Mouse (Mus musculus) megakaryocyte, adult 5-6 weeks (primary cell): ENCODE data around the gene Col4a3. TPM values are rescaled to one million over a fixed set of nuclear protein-coding genes. Genes with fewer than 3 reads are reported as not detected.

Source experiments
- ATAC-seq: 2 replicates; pipeline ENCODE4 v1.8.0; 2016; ENCODE audit warnings: mild to moderate bottlenecking, inconsistent platforms; ENCODE audit not compliant: poor library complexity, severe bottlenecking
- total RNA-seq, 2 experiments: library from RNA; stranded (forward) in 1 of 2; stranded (reverse) in 1 of 2; fragments of 153-499, 151-499 nt in 1 of 2; fragments of 221-1000, 200-1000 nt in 1 of 2; gene quantifications; 2 replicates each; pipeline versions ENCODE4 v1.2.3 to v1.2.4; 2015 to 2017

Gene Col4a3
- total RNA-seq (2015) (not detected in 2 replicates), total RNA-seq (2017) (not detected in 2 replicates)

GRCm38 (mm10) chr1:82586713-82587399, at the start of gene Col4a3, which contains the start of gene Col4a4:
Col4a3 (plus strand) TSS chr1:82586921.
Col4a4 (minus strand) TSS chr1:82586849.
- no peak for ATAC-seq

- no peak for ATAC-seq
These were observed 48.9 kb upstream of the Col4a3 start for GRCm38 (mm10) chr1:82537848-82538247.

GRCm38 (mm10) chr1:82540056-82540455, 46.7 kb upstream of the Col4a3 start:
- no peak for ATAC-seq

- no peak for ATAC-seq
These were observed 42.8 kb upstream of the Col4a3 start for GRCm38 (mm10) chr1:82543934-82544333.

DNA sequence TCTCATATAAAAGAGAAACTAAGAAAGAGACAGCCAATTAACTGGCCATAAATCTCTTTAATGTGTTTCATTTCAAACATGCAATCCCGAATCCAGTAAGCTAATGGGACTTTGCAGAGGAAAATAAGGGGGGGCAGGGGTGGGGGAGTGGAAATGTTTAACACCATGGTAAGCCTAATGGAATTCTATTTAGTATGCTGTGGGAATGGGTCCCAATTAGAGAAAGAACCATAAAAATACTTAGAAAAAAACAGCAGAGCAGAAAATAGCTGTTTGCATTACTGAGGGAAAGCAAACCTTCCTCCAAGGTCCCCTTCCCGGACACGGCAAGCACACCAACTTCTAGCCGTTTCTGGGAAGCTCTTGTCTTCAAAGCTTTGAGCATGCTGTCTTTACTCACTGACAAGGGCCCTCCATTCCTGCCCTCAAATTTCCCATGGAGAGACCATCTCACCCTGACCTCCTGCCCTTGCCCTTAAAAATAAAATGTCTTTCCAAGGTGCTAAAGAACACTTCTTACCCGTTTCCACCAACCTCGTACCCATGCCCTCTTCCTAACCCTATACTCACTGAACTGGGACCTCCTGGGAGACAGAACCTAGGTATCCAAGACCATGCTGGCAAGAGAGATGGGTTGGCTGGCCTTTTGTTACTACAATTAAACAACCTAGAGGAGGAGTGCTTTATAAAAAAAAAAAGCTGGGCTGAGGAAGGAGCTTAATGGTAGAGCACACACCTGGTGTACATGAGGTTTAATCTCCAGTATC, 42.1 kb upstream of the Col4a3 start:
- no peak for ATAC-seq

GRCm38 (mm10) chr1:82545199-82545960, 41.3 kb upstream of the Col4a3 start:
- ATAC-seq, result no peak

DNA sequence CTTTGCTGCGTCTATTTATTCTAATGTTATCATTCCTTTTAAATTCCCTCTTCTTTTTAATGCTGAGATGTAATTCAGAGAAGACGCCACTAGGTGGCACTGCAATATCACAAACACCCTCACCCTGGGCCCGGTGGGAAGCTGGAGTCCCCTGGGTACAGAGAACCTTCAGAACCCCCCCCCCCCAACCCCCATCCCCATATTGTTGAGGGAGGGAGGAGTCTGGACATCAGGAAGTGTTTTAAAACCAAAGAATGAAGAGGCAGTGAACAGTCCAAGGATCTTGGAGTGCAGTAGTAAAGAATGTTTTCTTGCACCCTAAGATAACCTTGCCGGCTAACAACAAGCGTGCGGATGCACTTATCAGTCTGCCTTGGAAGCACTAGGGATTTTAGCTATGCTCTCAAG, 32.3 kb upstream of the Col4a3 start:
- ATAC-seq, result peak; percentile 49

DNA sequence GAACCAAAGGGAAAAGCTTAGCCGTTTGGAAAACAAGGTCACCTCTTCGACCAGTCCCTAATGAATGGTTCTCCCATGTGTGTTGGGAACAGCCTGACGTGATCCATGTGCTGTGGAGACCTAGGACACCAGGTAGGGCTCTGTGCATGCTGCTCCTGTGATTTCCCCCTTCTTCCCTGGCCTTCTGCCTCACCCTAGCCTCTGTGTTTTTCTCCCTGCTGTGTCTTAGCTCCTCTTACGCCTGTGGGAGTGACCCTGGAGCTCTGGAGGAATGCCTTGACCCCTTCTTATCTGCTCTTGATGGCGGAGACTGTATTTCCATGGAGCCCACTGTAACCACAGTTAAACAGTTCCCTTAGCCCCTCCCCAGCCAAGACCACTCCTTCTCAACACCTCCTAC, 31.8 kb upstream of the Col4a3 start:
- no peak for ATAC-seq

- ATAC-seq, result no peak
These were observed 26.5 kb upstream of the Col4a3 start for GRCm38 (mm10) chr1:82560223-82560622.

DNA sequence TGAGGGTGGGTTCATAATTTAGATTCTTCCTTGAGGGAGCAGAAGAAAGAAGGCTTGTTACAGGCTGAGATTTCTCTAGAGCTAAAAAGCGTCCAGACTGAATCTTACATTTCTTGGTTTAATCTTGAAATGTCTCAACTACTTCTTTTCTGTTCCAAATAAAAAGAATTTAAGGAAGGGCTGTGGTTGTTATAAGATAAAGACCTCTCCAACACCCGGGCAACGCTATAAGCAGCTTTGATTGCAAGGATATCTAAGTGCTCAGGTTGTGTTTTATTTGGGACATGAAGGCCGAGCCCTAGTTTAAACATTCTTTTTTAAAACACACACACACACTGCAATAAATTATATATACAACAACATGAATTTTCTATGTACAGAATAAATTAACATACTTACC, 17.3 kb upstream of the Col4a3 start:
- ATAC-seq, result no peak

GRCm38 (mm10) chr1:82571758-82572157, 15.0 kb upstream of the Col4a3 start:
- ATAC-seq, result no peak

GRCm38 (mm10) chr1:82575681-82576080, 11.0 kb upstream of the Col4a3 start:
- no peak for ATAC-seq

DNA sequence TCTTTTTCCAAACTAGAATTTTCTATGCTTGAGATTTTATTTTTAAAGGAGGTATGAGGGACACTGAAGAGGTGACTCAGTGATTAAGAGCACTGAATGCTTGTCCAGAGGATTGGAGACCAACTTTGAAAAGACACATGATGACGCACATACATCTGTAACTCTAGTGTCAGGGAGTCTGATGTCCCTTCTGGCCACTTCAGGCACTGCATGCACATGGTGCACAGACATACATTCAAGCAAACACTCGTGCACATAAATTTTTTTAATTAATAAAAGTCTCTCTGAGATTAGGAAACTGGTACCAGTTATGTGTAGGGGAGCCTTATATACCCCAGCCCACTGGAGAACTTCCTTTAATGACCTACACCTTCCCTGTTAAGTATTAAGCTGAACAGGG, 10.5 kb upstream of the Col4a3 start:
- no peak for ATAC-seq

DNA sequence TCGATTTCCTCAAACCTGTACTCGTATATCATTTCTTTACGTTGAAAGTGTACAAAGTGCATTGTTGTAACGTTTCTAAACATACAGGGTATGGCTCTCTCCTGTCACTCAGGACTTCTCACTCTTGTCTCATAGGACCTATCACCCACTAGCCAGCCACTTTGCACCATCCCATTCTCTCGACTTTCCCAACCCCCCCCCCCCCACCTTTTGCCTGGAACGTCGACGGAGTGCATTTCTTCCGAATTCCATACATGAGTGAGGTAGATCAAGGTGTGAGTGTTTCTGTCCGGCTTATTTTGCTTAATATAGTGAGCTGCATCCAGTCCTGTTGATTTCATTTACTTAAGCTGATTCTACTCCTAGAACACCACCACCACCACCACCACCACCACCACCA, 9.4 kb upstream of the Col4a3 start:
- no peak for ATAC-seq

DNA sequence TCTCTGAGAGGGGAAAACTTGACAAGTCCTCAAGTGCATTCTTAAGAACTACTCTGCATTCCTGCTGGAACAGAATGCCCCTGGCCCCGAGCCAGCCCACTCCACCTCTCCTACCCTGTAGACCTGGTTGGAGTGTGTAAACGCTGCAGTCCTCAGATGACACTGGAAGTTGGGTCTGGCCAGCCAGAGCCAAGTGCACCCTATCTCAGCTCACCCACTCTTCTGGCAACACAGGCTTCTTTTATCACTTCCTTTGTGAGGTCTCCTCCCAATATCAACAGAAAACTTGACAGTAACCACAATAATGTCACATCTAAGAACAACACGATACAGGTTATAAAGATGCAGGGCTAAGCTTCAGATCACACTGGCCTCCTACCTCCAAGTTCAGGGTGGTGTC, 8.8 kb upstream of the Col4a3 start:
- ATAC-seq, result no peak

- ATAC-seq, result no peak
These were observed 8.4 kb upstream of the Col4a3 start for GRCm38 (mm10) chr1:82578320-82578719.

DNA sequence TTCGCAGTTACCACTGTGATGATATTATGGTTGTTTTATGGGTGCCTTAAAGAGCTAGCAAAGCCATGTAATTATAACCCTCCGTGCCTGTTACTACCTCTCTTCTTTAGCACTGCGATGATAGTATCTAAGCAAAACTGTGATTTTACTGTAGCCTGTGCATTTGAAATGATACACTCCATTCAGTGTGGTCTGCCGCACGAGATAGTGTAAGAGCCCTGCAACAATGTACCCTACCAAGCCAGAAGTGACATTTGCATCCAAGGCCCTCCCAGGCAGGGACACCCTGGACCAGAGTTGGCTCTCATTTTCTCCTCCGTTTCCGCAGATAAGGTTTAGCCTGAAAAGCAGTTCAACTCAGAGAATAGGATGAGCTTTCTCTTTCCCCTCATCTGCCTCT, 740 bp upstream of the Col4a3 start:
- ATAC-seq, result no peak

DNA sequence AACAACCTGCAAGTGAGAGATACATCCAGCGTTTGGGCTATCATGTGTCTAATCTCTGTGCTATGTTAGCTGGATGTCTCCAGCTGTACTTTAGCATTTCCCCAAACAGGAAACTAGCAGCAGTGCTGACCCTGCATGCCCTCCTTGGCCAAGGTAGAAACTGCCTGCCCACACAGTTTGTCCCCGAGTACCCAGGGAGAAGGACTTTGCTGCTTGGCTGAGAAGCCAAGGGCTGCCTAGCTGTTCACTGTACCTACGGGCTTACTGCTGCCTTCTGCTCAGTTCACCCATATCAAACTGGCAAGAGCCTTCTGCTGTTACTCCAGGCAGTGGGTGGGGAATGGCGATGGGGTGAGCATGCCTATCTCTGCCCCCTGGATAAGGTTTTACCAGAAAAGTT, 3.5 kb downstream of the Col4a3 start:
- no peak for ATAC-seq

- ATAC-seq, result no peak
These were observed 10.3 kb downstream of the Col4a3 start for GRCm38 (mm10) chr1:82596864-82597596.

DNA sequence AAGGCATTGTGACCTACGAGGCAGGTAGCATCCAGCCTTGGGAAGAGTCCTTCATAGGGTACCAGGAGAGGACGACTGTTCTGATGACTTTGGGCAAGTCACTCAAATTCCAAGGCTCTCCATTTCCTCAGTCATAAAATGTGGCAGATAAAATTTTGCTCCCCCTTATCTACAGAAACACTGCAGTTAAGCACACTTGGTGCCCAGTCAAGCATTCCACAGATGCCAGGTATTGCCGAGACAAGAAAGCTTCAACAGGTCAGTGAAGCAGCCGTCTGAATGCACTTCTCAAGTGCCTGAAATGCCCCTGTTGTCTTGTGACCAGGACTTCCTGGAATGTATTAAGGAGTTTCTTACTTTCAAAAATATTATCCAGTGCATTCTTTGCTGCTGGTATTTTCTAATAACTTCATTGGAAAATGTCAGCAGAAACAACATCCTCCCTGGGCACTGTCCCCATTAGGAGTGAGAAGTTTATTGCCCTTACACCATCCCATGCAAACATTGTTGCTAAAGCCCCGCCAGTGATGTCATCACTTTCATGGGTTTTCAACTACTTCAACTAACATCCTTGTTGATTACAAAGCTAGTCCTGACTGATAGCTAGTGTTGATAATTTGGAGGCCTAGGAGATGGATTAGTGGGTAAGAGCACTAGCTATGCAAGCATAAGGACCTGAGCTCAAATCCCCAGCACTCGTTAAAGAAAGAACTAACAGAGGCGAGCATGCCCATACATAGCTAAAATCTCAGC, 16.7 kb downstream of the Col4a3 start:
- no peak for ATAC-seq
